Mouse (Mus musculus) midbrain, embryonic 11.5 days (tissue): ENCODE measurements around the gene Npy1r. TPM values are rescaled to one million over a fixed set of nuclear protein-coding genes. Genes with fewer than 3 reads are reported as not detected.

Experiments used
- polyA plus RNA-seq: library from polyadenylated mRNA; unstranded; fragments of >200 nt; fragmentation: Nextera tagmentation; extraction: Ambion mirVana; gene quantifications from 2 replicates; pipeline ENCODE4 v1.2.1, GENCODE M21; 2014

Gene Npy1r
- polyA plus RNA-seq, 1 experiment from 2014 or later = 1.1 TPM

Other genes with a start within 250 kb of the Npy1r start
- gene Tma16, start 210.7 kb upstream of the Npy1r start, polyA plus RNA-seq = 14.2 and 16.4 TPM in 2 replicates
- gene Tktl2, start 185.4 kb upstream of the Npy1r start, polyA plus RNA-seq = not detected in 2 replicates
- 0.14 and 0.29 TPM in 2 replicates for gene Npy5r, start 9.1 kb upstream of the Npy1r start, polyA plus RNA-seq
- 5.0 and 5.2 TPM in 2 replicates for gene Naf1, start 163.0 kb downstream of the Npy1r start, polyA plus RNA-seq